Comparison of ENCODE assay signal across 25 mouse cellular contexts in genomic region chr19:21186016-21186415, GRCm38 (mm10).
"Had no signal": no experiment of that assay in that cellular context is flagged by ENCODE, and none has a peak within 500 bp of the region (broad histone marks: within the 10 kb centered on the region; RNA-seq: fewer than 3 reads in every experiment).

No protein-coding gene starts in this region.

- H3K9me3 ChIP-seq: heart, embryonic 10.5 days; hindbrain, embryonic 10.5 days; hindbrain, embryonic 12.5 days; intestine, embryonic 15.5 days; limb, embryonic 10.5 days; limb, embryonic 12.5 days; liver, embryonic 13.5 days; liver, embryonic 15.5 days had no signal

- H3K27ac ChIP-seq: gastrocnemius, adult 2 months; heart, embryonic 10.5 days; hindbrain, embryonic 10.5 days; hindbrain, embryonic 12.5 days; hindbrain, embryonic 14.5 days; intestine, embryonic 15.5 days; kidney, postnatal 0 days; layer of hippocampus, adult 2 months; left cerebral cortex, adult 2 months; limb, embryonic 10.5 days; limb, embryonic 12.5 days; liver, embryonic 13.5 days; liver, embryonic 15.5 days had no signal

- H3K27me3 ChIP-seq: heart, embryonic 12.5 days; hindbrain, embryonic 12.5 days; intestine, embryonic 15.5 days; limb, embryonic 12.5 days; liver, embryonic 13.5 days; liver, embryonic 15.5 days had no signal

- H3K4me2 ChIP-seq: heart, embryonic 12.5 days; hindbrain, embryonic 12.5 days; hindbrain, embryonic 14.5 days; intestine, embryonic 15.5 days; limb, embryonic 12.5 days; liver, embryonic 13.5 days; liver, embryonic 15.5 days had no signal

- H3K36me3 ChIP-seq: heart, embryonic 10.5 days; heart, embryonic 12.5 days; hindbrain, embryonic 10.5 days; hindbrain, embryonic 12.5 days; intestine, embryonic 15.5 days; limb, embryonic 10.5 days; limb, embryonic 12.5 days; liver, embryonic 13.5 days; liver, embryonic 15.5 days had no signal

- H3K4me3 ChIP-seq: gastrocnemius, adult 2 months; heart, embryonic 10.5 days; heart, embryonic 12.5 days; hindbrain, embryonic 10.5 days; hindbrain, embryonic 12.5 days; intestine, embryonic 15.5 days; layer of hippocampus, adult 2 months; left cerebral cortex, adult 2 months; limb, embryonic 10.5 days; limb, embryonic 12.5 days; liver, embryonic 13.5 days; liver, embryonic 15.5 days had no signal

- H3K4me1 ChIP-seq: heart, embryonic 10.5 days; heart, embryonic 12.5 days; hindbrain, embryonic 12.5 days; intestine, embryonic 15.5 days; limb, embryonic 10.5 days; limb, embryonic 12.5 days; liver, embryonic 13.5 days; liver, embryonic 15.5 days had no signal

- H3K9ac ChIP-seq: heart, embryonic 12.5 days; hindbrain, embryonic 12.5 days; hindbrain, embryonic 14.5 days; intestine, embryonic 15.5 days; limb, embryonic 12.5 days; liver, embryonic 13.5 days; liver, embryonic 15.5 days; liver, postnatal 0 days had no signal

- DNase-seq: gastrocnemius, adult 2 months; gastrocnemius, postnatal 10 days; gastrocnemius, postnatal 25 days; heart, adult 18-20 months; heart, postnatal 10 days; heart, postnatal 4 days; kidney, postnatal 14 days; liver; liver, embryonic 13.5 days; liver, postnatal 0 days had no signal

- ATAC-seq: hindbrain, embryonic 16.5 days; inflammation-experienced regulatory T-cells, adult 6 months; intestine, embryonic 15.5 days; intestine, postnatal 0 days; liver, postnatal 0 days had no signal
